9 mouse cellular contexts compared by ENCODE assay signal in the genomic region with DNA sequence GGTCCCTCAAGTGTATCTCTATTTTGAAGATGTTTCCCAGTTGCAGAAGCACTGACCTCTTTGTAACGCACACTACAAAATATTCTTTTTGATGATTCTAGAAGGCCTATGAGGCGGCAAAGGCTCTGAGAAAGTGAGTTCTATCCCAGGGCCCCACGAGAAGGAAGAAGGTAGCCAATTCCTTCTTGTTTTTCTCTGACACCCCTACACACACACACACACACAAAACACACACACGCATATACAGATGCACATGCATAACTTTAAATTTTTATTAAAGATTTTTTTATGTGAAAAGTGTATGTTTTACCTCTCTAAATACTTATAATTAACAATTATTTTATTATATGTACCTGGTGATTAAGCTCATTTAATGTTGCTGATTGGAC. TPM values are rescaled to one million over a fixed set of nuclear protein-coding genes. Genes with fewer than 3 reads are reported as not detected.
A peak's percentile ranks its signal among the peaks of the same experiment; 100 is the strongest.
DNase-seq lines count a peak whose midpoint lies in the region; ATAC-seq and TF ChIP-seq lines count a peak whose summit lies in the region.
"Had no signal": no experiment of that assay in that cellular context is flagged by ENCODE, and none has a peak within 500 bp of the region (broad histone marks: within the 10 kb centered on the region; RNA-seq: fewer than 3 reads in every experiment).

No protein-coding gene starts in this region.

- H3K4me3 ChIP-seq in layer of hippocampus, adult 2 months: peak overlapping the region; percentile 68
- peak overlapping the region; percentile 90 for H3K4me3 ChIP-seq in forebrain, embryonic 10.5 days
- peak overlapping the region; percentile 58 for H3K4me3 ChIP-seq in intestine, postnatal 0 days (ENCODE audit: low read depth, low read length)
- H3K4me3 ChIP-seq in neural tube, embryonic 12.5 days: peak overlapping the region; percentile 65; the same call in 1 of the 2 replicates

- ATAC-seq in intestine, postnatal 0 days: no peak
- peak; percentile 49; the same call in 1 of the 2 replicates for ATAC-seq in neural tube, embryonic 12.5 days (ENCODE audit: low FRiP score, low read depth)

- no peak for DNase-seq in layer of hippocampus, adult 2 months (ENCODE audit: low spot score in 2 of 2)
- DNase-seq in layer of hippocampus, postnatal 25 days (ENCODE audit: extremely low spot score in 1 of 2, low spot score in 1 of 2): no peak
- DNase-seq in forebrain, embryonic 10.5 days (ENCODE audit: extremely low spot score, low spot score): no peak
- DNase-seq in frontal cortex, adult 2 months (ENCODE audit: extremely low spot score in 1 of 2, low spot score in 1 of 2): no peak
- DNase-seq in gastrocnemius, adult 18-20 months (ENCODE audit: low spot score): no peak
- DNase-seq in spleen, postnatal 14 days (ENCODE audit: low spot score in 2 of 2): no peak

- no peak overlapping the region for H3K9ac ChIP-seq in intestine, postnatal 0 days (ENCODE audit: low read depth, low read length)
- H3K9ac ChIP-seq in neural tube, embryonic 12.5 days: no peak overlapping the region

- peak overlapping the region; percentile 85; the same call in 1 of the 2 replicates for H3K27ac ChIP-seq in layer of hippocampus, adult 2 months
- H3K27ac ChIP-seq in forebrain, embryonic 10.5 days: no peak overlapping the region; the same call in 1 of the 2 replicates
- H3K27ac ChIP-seq in intestine, postnatal 0 days (ENCODE audit: low read depth, low read length): no peak overlapping the region
- no peak overlapping the region for H3K27ac ChIP-seq in neural tube, embryonic 12.5 days

- H3K36me3 ChIP-seq in forebrain, embryonic 10.5 days (replicated peaks): peaks cover 20% of the 10 kb centered on the region
- no peaks in the 10 kb centered on the region for H3K36me3 ChIP-seq in intestine, postnatal 0 days (ENCODE audit: control insufficient read depth, insufficient read depth)
- peaks cover 7% of the 10 kb centered on the region; the same call in 1 of the 2 replicates for H3K36me3 ChIP-seq in neural tube, embryonic 12.5 days

- H3K4me2 ChIP-seq in intestine, postnatal 0 days (replicated peaks; ENCODE audit: low read depth): peak overlapping the region; percentile 75
- H3K4me2 ChIP-seq in neural tube, embryonic 12.5 days (replicated peaks): peak overlapping the region; percentile 80

- WGBS in forebrain, embryonic 10.5 days: 38% methylated on average over 4 of the region's 4 CpGs
- 26% methylated on average over 4 of the region's 4 CpGs for whole genome bisulfite sequencing in intestine, postnatal 0 days
- WGBS in neural tube, embryonic 12.5 days: 32% methylated on average over 4 of the region's 4 CpGs

- no peaks in the 10 kb centered on the region for H3K27me3 ChIP-seq in forebrain, embryonic 10.5 days (ENCODE audit: poor library complexity, severe bottlenecking)
- H3K27me3 ChIP-seq in intestine, postnatal 0 days (replicated peaks; ENCODE audit: control insufficient read depth, insufficient read depth, low read length): no peaks in the 10 kb centered on the region
- H3K27me3 ChIP-seq in neural tube, embryonic 12.5 days (replicated peaks): no peaks in the 10 kb centered on the region

- no peaks in the 10 kb centered on the region for H3K9me3 ChIP-seq in forebrain, embryonic 10.5 days
- H3K9me3 ChIP-seq in intestine, postnatal 0 days (ENCODE audit: control insufficient read depth): no peaks in the 10 kb centered on the region
- H3K9me3 ChIP-seq in neural tube, embryonic 12.5 days: no peaks in the 10 kb centered on the region

- peaks cover 16% of the 10 kb centered on the region for H3K4me1 ChIP-seq in forebrain, embryonic 10.5 days
- H3K4me1 ChIP-seq in intestine, postnatal 0 days (replicated peaks; ENCODE audit: control insufficient read depth, insufficient read depth, low read length): no peaks in the 10 kb centered on the region
- H3K4me1 ChIP-seq in neural tube, embryonic 12.5 days: no peaks in the 10 kb centered on the region

- TF ChIP-seq CTCF in layer of hippocampus, adult 2 months (conservative IDR thresholded peaks at IDR 0.05): no peak
- TF ChIP-seq CTCF in intestine, postnatal 0 days (IDR thresholded peaks at IDR 0.05; ENCODE audit: low read depth): no peak

RNA-seq across cellular contexts. Expression of gene Fastkd1, which starts 0.3 kb away (rescaled TPM):
- 10 to 100 TPM; 17.7 to 19.0 TPM for total RNA-seq in layer of hippocampus, adult 2 months (2021)
- 10 to 100 TPM; 16.6 to 19.4 TPM for total RNA-seq in layer of hippocampus, postnatal 25 days (2021)
- polyA plus RNA-seq in forebrain, embryonic 10.5 days (2016; fragmentation: Nextera tagmentation; extraction: Ambion mirVana): 18.6 and 19.1 TPM in 2 replicates
- 3.7 and 3.8 TPM in 2 replicates for polyA plus RNA-seq in intestine, postnatal 0 days (2015; fragmentation: Nextera tagmentation; extraction: Ambion mirVana)
- polyA plus RNA-seq in neural tube, embryonic 12.5 days (2016; fragmentation: Nextera tagmentation; extraction: Ambion mirVana): 17.1 and 17.4 TPM in 2 replicates
- 14.7 and 15.1 TPM in 2 replicates for polyA plus RNA-seq in frontal cortex, adult 2 months (2012; rRNA removed)
- total RNA-seq in gastrocnemius, adult 18-20 months (2021): 10 to 100 TPM; 16.0 to 16.2 TPM

RNA-seq across cellular contexts. Expression of gene Ppig, which starts 8.7 kb away (rescaled TPM):
- 10 to 100 TPM; 67.7 to 67.8 TPM for total RNA-seq in layer of hippocampus, adult 2 months (2021)
- total RNA-seq in layer of hippocampus, postnatal 25 days (2021): 10 to 100 TPM; 60.4 to 66.1 TPM
- 155 and 168 TPM in 2 replicates for polyA plus RNA-seq in forebrain, embryonic 10.5 days (2016; fragmentation: Nextera tagmentation; extraction: Ambion mirVana)
- 104 and 116 TPM in 2 replicates for polyA plus RNA-seq in intestine, postnatal 0 days (2015; fragmentation: Nextera tagmentation; extraction: Ambion mirVana)
- polyA plus RNA-seq in neural tube, embryonic 12.5 days (2016; fragmentation: Nextera tagmentation; extraction: Ambion mirVana): 128 and 144 TPM in 2 replicates
- polyA plus RNA-seq in frontal cortex, adult 2 months (2012; rRNA removed): 25.0 and 27.3 TPM in 2 replicates
- total RNA-seq in gastrocnemius, adult 18-20 months (2021): 10 to 100 TPM; 29.0 to 34.0 TPM

RNA-seq across cellular contexts. Expression of gene Klhl41, which starts 43.7 kb away (rescaled TPM):
- under 1 TPM; 0.39 to 0.69 TPM for total RNA-seq in layer of hippocampus, adult 2 months (2021)
- under 1 TPM; 0.57 to 0.66 TPM for total RNA-seq in layer of hippocampus, postnatal 25 days (2021)
- 0.11 and 0.21 TPM in 2 replicates for polyA plus RNA-seq in forebrain, embryonic 10.5 days (2016; fragmentation: Nextera tagmentation; extraction: Ambion mirVana)
- 0.07 TPM in 1 of 2 replicates, not detected in the other for polyA plus RNA-seq in intestine, postnatal 0 days (2015; fragmentation: Nextera tagmentation; extraction: Ambion mirVana)
- 3.0 and 5.0 TPM in 2 replicates for polyA plus RNA-seq in neural tube, embryonic 12.5 days (2016; fragmentation: Nextera tagmentation; extraction: Ambion mirVana)
- polyA plus RNA-seq in frontal cortex, adult 2 months (2012; rRNA removed): 0.34 and 0.42 TPM in 2 replicates
- 100 to 1,000 TPM; 665 to 708 TPM for total RNA-seq in gastrocnemius, adult 18-20 months (2021)
- total RNA-seq: neutrophil, adult 5-6 weeks had no signal
